Mouse (Mus musculus) adrenal gland, postnatal 36 days (tissue): Measurements from ENCODE around the gene Tmem132c. TPM values are rescaled to one million over a fixed set of nuclear protein-coding genes. Genes with fewer than 3 reads are reported as not detected.
A peak's percentile ranks its signal among the peaks of the same experiment; 100 is the strongest.
"Not testable (repeated sequence)": the region's sequence is repeated elsewhere in the genome, so short reads cannot be mapped to it uniquely, and the experiment has no call there.

Experiments
- DNase-seq, 2 experiments: peaks; one replicate each; pipeline ENCODE4 v3.0.0; 2021; ENCODE audit warnings: mixed read lengths in 1 of 2
- total RNA-seq, 2 experiments: library from RNA; stranded (reverse); gene quantifications; 2 replicates each; pipeline ENCODE4 v1.2.3; 2021

Tmem132c gene
- total RNA-seq, 2 experiments from 2014 or later = 0.72 to 0.73 TPM

DNA sequence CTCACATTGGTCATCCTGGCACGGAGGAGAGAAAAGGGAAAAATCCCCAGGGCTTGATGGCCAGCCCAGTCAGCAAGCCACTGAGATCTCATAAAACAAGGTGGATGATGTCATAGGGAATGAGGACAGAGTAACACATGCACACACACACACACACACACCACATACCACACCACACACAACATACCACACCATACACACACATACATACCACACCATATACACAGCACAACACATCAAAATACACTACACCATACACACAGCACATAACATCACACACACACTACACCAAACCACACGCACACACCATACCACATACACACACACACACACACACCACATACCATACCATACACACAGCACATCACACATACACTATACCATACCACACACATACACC, 104.8 kb downstream of the Tmem132c start:
- DNase-seq = no peak

DNA sequence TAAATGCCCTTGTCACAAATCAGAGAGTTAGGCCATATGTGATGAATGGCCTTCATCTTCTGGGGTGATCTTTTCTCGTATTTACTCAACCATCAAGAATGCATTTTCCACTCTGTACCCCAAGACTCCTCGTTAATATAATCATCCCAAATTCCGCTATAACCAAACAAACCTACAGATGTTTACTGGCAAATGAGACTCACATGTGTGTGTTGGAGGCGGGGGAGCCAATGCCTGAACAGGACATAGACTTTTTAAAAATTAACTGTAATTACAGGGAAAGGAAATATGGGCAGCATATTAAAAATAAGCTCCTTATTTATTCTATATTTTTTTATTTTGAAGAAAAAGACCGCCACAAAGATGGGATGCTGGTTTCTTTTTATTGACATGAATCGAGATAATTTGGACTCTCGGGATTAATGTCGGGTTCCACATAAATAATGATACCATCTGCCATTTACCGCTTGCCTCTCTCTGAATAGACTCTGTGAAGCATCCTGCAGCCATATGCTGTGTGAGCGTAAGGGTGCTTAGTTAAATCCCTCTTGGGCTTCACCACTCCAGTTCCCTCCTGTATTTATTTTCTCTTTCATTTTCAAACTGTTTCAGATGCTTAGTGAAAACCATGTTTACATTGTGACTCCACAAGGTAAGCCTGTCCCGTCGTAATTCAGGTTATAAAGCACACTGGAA, 105.6 kb downstream of the Tmem132c start:
- DNase-seq = no peak

DNA sequence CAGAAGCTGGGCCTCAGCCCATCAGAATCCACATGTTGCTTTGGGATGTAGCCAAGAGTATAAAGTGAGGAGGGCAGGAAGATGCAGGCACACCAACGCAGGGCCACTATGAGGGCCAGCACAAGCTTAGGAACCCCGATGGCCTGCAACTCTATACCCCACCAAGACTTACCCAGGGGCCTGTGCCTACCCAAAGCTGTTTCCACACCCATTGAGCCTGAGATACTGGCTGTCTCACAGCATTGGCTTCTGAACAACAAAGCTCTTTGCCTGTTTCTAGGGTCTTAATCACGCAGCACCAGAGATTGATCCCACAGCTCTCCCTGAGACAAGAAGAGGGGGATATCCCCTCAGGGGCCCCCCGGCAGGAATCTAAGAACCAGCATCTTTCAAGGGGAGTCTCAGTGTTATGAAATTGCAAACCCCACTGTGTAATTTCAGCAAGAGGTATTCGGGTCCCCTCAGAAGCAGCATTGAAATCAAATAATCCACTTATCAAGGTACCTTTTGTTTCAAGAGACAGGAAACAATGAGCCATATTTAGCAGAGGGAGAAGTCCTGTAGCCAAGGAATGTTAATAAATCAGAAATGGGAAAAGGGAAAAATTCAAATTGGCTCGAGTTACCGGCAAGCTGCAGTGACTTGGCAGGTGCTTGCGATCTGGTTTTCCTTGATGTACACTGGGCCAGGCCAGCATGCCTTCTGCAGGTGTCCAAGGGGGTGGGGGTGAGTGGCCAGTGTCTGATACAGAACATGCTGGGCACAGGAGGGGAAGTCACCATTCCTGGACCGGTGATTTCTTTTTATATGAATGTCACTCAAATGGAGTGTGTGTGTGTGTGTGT, 107.8 kb downstream of the Tmem132c start:
- DNase-seq = no peak

- DNase-seq = peak; percentile 26
Observed at GRCm38 (mm10) chr5:127353002-127353401, 111.4 kb downstream of the Tmem132c start.

DNA sequence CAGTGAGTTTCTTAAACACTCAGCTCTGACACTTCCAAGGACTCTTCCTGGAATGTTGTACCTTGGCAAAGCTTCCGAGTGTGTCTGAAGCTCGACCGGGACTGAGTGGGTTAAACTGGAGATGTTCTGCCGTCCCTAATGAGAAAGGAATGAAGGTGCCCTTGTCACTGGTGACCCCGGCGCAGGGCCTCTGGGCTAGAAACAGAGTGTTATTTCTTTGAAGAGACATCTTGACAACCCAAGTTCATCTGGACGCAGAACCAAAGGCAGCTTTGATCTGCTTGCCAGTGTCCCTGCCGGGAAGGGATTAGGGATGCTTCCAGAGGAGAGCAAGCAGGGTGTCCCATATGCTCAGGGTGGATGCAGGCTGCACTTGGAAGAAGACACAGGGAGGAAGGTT, 114.2 kb downstream of the Tmem132c start:
- peak; percentile 43 to 55 for DNase-seq

DNA sequence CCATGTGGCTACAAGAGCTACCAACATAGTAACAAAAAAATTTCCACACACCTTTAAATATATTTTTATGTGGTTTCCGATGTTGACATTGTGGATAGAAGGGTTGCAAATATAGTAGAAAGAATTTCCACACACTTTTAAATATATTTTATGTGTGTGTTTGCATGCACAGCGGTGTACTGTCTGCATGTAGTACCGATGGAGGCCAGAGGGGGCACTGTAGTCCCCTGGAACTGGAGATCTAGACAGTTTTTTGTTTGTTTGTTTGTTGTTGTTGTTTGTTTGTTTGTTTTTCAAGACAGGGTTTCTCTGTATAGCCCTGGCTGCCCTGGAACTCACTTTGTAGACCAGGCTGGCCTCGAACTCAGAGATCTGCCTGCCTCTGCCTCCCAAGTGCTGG, 116.3 kb downstream of the Tmem132c start:
- DNase-seq = not testable (repeated sequence)

DNA sequence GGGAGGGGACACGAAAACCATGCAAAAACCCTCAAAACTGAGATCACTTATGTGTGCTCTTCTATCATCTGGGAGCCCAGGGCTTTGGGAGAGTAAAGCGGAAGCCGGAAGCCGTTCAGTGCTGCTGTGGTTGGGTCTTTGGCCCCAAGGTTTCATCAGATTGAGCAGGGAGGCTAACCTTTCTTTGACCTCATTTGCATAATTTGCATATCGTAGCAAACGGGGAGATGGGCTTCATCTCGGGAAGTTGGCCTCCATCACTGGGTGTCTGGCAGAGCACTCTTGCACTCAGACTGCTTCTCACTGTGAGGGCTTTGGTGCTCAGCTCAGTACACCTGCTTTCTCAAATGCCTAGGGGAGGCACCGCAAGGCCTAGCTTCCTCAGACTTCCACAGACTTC, 119.5 kb downstream of the Tmem132c start:
- DNase-seq = no peak

- peak in 1 of 2 experiments; percentile 21 for DNase-seq
Observed at GRCm38 (mm10) chr5:127365061-127365460, 123.5 kb downstream of the Tmem132c start.

DNA sequence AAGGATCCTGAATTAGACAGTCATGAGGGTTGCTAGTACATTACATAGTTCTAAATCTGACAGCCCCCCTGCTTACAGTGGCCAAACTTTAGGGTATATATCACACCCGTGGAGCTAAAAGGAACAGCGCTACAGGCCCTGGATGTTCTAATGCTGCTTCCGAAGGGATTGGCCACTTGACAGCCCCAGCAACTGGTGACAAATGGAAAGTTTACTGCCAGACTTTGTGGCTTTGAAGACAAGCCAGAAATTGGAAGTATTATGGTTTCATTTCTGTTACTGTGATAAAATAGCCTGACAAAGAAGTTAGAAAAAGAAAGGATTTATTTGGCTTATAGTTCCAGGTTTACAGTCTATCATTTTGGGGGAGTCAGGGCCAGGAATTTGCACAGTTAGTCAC, 126.6 kb downstream of the Tmem132c start:
- no peak for DNase-seq

GRCm38 (mm10) chr5:127369812-127370211, 128.2 kb downstream of the Tmem132c start:
- DNase-seq = no peak

- no peak for DNase-seq
Observed at GRCm38 (mm10) chr5:127370503-127370902, 128.9 kb downstream of the Tmem132c start.

GRCm38 (mm10) chr5:127374251-127374650, 132.6 kb downstream of the Tmem132c start:
- peak in 1 of 2 experiments; percentile 28 for DNase-seq

GRCm38 (mm10) chr5:127375654-127376053, 134.0 kb downstream of the Tmem132c start:
- no peak for DNase-seq

DNA sequence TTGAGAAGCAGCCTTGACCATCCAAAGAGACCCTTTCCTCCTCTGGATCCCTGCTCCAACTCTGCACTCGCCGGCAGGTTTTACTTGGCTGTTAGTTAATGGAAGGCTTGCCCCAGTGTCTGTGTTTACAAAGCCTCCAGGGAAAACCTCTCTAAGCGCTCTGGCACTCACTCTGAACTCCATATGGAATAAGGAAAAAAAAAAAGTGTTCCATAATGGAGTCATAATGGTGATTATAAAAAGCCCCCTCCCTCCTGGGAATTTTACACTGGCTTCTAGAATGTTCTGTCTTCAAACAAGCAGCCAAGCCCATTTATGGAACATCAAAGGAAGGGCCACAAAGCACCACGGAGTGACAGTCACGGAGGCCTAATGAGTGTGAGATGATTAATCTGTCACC, 136.9 kb downstream of the Tmem132c start:
- DNase-seq = no peak

DNA sequence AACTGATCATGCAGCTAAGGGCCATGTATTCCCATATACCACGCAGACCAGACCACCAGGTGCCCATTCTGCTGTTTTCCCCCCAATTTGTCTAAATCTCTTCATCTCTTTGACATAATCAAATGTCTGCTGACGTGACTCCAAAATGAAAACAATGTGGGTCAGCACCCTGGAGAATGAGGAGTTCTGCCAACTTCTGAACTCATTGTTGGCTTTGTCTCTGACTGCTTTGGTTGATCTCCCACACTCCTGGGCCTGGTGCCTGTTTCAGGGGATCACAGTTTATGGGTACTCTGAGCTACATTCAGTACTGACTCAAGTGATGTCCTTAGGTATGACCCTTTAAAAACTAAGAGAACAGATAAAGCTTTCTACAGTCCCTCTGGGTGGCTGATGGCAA, 137.7 kb downstream of the Tmem132c start:
- no peak for DNase-seq

GRCm38 (mm10) chr5:127381216-127381615, 139.6 kb downstream of the Tmem132c start:
- DNase-seq = no peak

- DNase-seq = no peak
Observed at GRCm38 (mm10) chr5:127382571-127382970, 141.0 kb downstream of the Tmem132c start.

GRCm38 (mm10) chr5:127391187-127391586, 149.6 kb downstream of the Tmem132c start:
- no peak for DNase-seq

- DNase-seq = no peak
Observed at GRCm38 (mm10) chr5:127396889-127397288, 155.3 kb downstream of the Tmem132c start.

GRCm38 (mm10) chr5:127398010-127398409, 156.4 kb downstream of the Tmem132c start:
- no peak for DNase-seq

DNA sequence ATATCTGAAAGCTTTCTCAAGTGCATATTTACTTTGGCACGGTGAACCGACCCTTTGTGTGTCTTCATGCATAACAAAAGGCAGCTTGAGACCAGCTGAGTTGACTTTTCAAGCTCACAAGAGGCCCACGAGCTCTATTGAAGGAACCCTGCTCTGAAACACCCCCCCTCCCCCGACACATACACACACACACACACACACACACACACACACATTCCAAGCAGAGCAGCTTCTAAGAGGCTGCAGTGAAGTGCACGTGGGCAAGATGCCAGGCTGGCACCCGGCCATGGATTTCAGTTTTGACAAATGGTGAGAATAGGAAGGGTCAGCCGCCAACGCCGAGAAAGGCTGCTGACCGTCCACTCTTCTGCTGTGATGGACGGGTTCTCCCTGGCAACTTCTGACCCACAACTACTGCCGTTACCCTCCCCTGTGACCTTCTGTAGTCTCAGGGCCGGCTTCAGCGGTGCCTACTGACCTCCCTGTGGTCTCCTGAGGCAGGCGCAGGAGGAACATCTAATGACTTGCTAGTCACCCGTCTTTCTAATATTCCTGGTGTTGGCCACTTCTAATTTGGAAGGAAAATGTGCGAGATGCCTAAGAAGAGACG, 163.9 kb downstream of the Tmem132c start:
- DNase-seq = peak; percentile 87 to 90

- DNase-seq = no peak
Observed at GRCm38 (mm10) chr5:127406014-127406655, 164.5 kb downstream of the Tmem132c start.
